Mouse (Mus musculus) embryonic facial prominence, embryonic 12.5 days (tissue): ENCODE measurements around the gene Fkrp. TPM values are rescaled to one million over a fixed set of nuclear protein-coding genes. Genes with fewer than 3 reads are reported as not detected.

Source experiments
- ATAC-seq: fragments of 200-750 bp; cut with Nextera tagmentation; 2 replicates; pipeline ENCODE4 v1.8.0; 2017; ENCODE audit not compliant: insufficient number of reproducible peaks, insufficient read depth, low FRiP score, low TSS enrichment
- H3K27ac ChIP-seq: fragments of 300-500 bp; sonication (generic); 2 replicates; pipeline ENCODE4 v1.5.1; 2016; ENCODE audit warnings: mild to moderate bottlenecking
- H3K27me3 ChIP-seq: fragments of 300-500 bp; sonication (generic); 2 replicates; pipeline ENCODE4 v1.6.1; 2016; ENCODE audit warnings: mild to moderate bottlenecking, moderate library complexity
- H3K36me3 ChIP-seq: fragments of 300-500 bp; sonication (generic); 2 replicates; pipeline ENCODE4 v1.6.1; 2016; ENCODE audit warnings: mild to moderate bottlenecking
- H3K4me1 ChIP-seq: fragments of 300-500 bp; sonication (generic); 2 replicates; pipeline ENCODE4 v1.6.1; 2016
- H3K4me2 ChIP-seq: fragments of 300-500 bp; sonication (generic); replicated peaks from 2 replicates; pipeline ENCODE4 v1.6.1; 2016; ENCODE audit warnings: mild to moderate bottlenecking, moderate library complexity
- H3K4me3 ChIP-seq: fragments of 300-500 bp; sonication (generic); 2 replicates; pipeline ENCODE4 v1.5.1; 2016; ENCODE audit warnings: mild to moderate bottlenecking
- H3K9ac ChIP-seq: fragments of 300-500 bp; sonication (generic); 2 replicates; pipeline ENCODE4 v1.6.1; 2016; ENCODE audit warnings: mild to moderate bottlenecking, moderate library complexity
- H3K9me3 ChIP-seq: fragments of 300-500 bp; sonication (generic); 2 replicates; pipeline ENCODE4 v1.6.1; 2016; ENCODE audit warnings: mild to moderate bottlenecking, moderate library complexity
- WGBS: fragments of 180-500 bp; shearing (Covaris S2); methylation state at CpG from one replicate; pipeline ENCODE4 v1.1.7; 2016; 5-methylcytosine and 5-hydroxymethylcytosine counted together
- polyA plus RNA-seq: library from polyadenylated mRNA; unstranded; fragments of >200 nt; fragmentation: Nextera tagmentation; extraction: Ambion mirVana; gene quantifications from 2 replicates; pipeline ENCODE4 v1.2.1, GENCODE M21; 2016

Gene Fkrp
- 31.4 and 33.6 TPM in 2 replicates for polyA plus RNA-seq

- peak; percentile 16; the same call in 1 of the 2 replicates for ATAC-seq
- Histone ChIP-seq H3K9ac (peak within 1 kb of the TSS; percentile 100), H3K27ac (peak within 1 kb of the TSS; percentile 99), H3K4me1 (peaks cover 55% of the 10 kb centered on the region), H3K4me3 (peak within 1 kb of the TSS; percentile 95), H3K9me3 (no peaks in the 10 kb centered on the region), H3K4me2 (peak within 1 kb of the TSS; percentile 93), H3K27me3 (peaks cover 11% of the 10 kb centered on the region), H3K36me3 (peaks cover 13% of the 10 kb centered on the region; the same call in 1 of the 2 replicates)
- under 1% methylated on average over 62 of the region's 64 CpGs for WGBS
These were observed at the start of gene Fkrp for GRCm38 (mm10) chr7:16816475-16817122. Gene Fkrp (minus strand): TSS chr7:16816732.

GRCm38 (mm10) chr7:16859902-16860651 lies 43.5 kb upstream of the Fkrp start:
- peaks cover 56% of the 10 kb centered on the region for H3K36me3 ChIP-seq
- WGBS = 30% methylated on average over 5 of the region's 5 CpGs

GRCm38 (mm10) chr7:16858336-16858735 lies 41.8 kb upstream of the Fkrp start:
- Histone ChIP-seq H3K9ac (no peak overlapping the region), H3K36me3 (peaks cover 60% of the 10 kb centered on the region), H3K9me3 (no peaks in the 10 kb centered on the region), H3K27ac (no peak overlapping the region), H3K4me2 (no peak overlapping the region), H3K4me1 (no peaks in the 10 kb centered on the region), H3K27me3 (no peaks in the 10 kb centered on the region), H3K4me3 (no peak overlapping the region)
- 23% methylated on average over 17 of the region's 17 CpGs for WGBS
- no peak for ATAC-seq

More at GRCm38 (mm10) chr7:16859902-16860651, 43.5 kb upstream of the Fkrp start:
- Histone ChIP-seq H3K4me1 (no peaks in the 10 kb centered on the region), H3K9me3 (no peaks in the 10 kb centered on the region), H3K27me3 (no peaks in the 10 kb centered on the region), H3K4me2 (no peak overlapping the region), H3K4me3 (no peak overlapping the region), H3K9ac (no peak overlapping the region), H3K27ac (no peak overlapping the region)
- ATAC-seq = no peak

- Histone ChIP-seq H3K36me3 (peaks cover 83% of the 10 kb centered on the region), H3K9me3 (no peaks in the 10 kb centered on the region), H3K4me3 (no peak overlapping the region), H3K4me2 (no peak overlapping the region), H3K9ac (no peak overlapping the region), H3K27me3 (no peaks in the 10 kb centered on the region), H3K27ac (no peak overlapping the region), H3K4me1 (no peaks in the 10 kb centered on the region)
- 78% methylated on average over 14 of the region's 14 CpGs for WGBS
- no peak for ATAC-seq
These were observed 36.8 kb upstream of the Fkrp start for GRCm38 (mm10) chr7:16853302-16853831.

GRCm38 (mm10) chr7:16851636-16852035 lies 35.1 kb upstream of the Fkrp start:
- Histone ChIP-seq H3K4me1 (no peaks in the 10 kb centered on the region), H3K36me3 (peaks cover 66% of the 10 kb centered on the region), H3K27me3 (no peaks in the 10 kb centered on the region), H3K27ac (no peak overlapping the region), H3K4me2 (no peak overlapping the region), H3K9me3 (no peaks in the 10 kb centered on the region), H3K4me3 (no peak overlapping the region), H3K9ac (no peak overlapping the region)
- no peak for ATAC-seq
- 94% methylated on average over 4 of the region's 4 CpGs for WGBS

- WGBS = 22% methylated on average over 17 of the region's 17 CpGs
- no peak for ATAC-seq
- Histone ChIP-seq H3K27me3 (no peaks in the 10 kb centered on the region), H3K4me1 (peaks cover 23% of the 10 kb centered on the region), H3K4me3 (no peak overlapping the region), H3K9ac (no peak overlapping the region), H3K36me3 (peaks cover 35% of the 10 kb centered on the region), H3K9me3 (no peaks in the 10 kb centered on the region), H3K4me2 (no peak overlapping the region), H3K27ac (no peak overlapping the region)
These were observed 32.0 kb upstream of the Fkrp start for GRCm38 (mm10) chr7:16848579-16848978.

GRCm38 (mm10) chr7:16847507-16847906 lies 31.0 kb upstream of the Fkrp start:
- ATAC-seq = no peak
- H3K36me3 ChIP-seq = peaks cover 27% of the 10 kb centered on the region
- WGBS = 85% methylated on average over 19 of the region's 19 CpGs
- H3K9me3 ChIP-seq = no peaks in the 10 kb centered on the region
- no peak overlapping the region for H3K4me3 ChIP-seq
- H3K4me1 ChIP-seq = peaks cover 23% of the 10 kb centered on the region
- H3K27ac ChIP-seq = no peak overlapping the region
- no peaks in the 10 kb centered on the region for H3K27me3 ChIP-seq
- H3K4me2 ChIP-seq = no peak overlapping the region
- H3K9ac ChIP-seq = no peak overlapping the region

- Histone ChIP-seq H3K27me3 (no peaks in the 10 kb centered on the region), H3K4me3 (no peak overlapping the region), H3K4me2 (no peak overlapping the region), H3K36me3 (peaks cover 26% of the 10 kb centered on the region), H3K9me3 (no peaks in the 10 kb centered on the region), H3K27ac (no peak overlapping the region), H3K9ac (no peak overlapping the region), H3K4me1 (peaks cover 23% of the 10 kb centered on the region)
- WGBS = 96% methylated on average over 5 of the region's 5 CpGs
- ATAC-seq = no peak
These were observed 30.2 kb upstream of the Fkrp start for GRCm38 (mm10) chr7:16846775-16847174.

GRCm38 (mm10) chr7:16845820-16846167 lies 29.3 kb upstream of the Fkrp start:
- Histone ChIP-seq H3K4me3 (peak overlapping the region; percentile 63; the same call in 1 of the 2 replicates), H3K9me3 (no peaks in the 10 kb centered on the region), H3K27ac (peak overlapping the region; percentile 57; the same call in 1 of the 2 replicates), H3K4me1 (peaks cover 23% of the 10 kb centered on the region), H3K27me3 (no peaks in the 10 kb centered on the region), H3K4me2 (peak overlapping the region; percentile 98), H3K36me3 (peaks cover 29% of the 10 kb centered on the region), H3K9ac (peak overlapping the region; percentile 30)
- 28% methylated on average over 10 of the region's 10 CpGs for WGBS
- ATAC-seq = no peak

GRCm38 (mm10) chr7:16845072-16845819 lies 28.7 kb upstream of the Fkrp start:
- no peaks in the 10 kb centered on the region for H3K9me3 ChIP-seq
- H3K4me2 ChIP-seq = peak overlapping the region; percentile 98
- WGBS = 30% methylated on average over 14 of the region's 14 CpGs
- peaks cover 29% of the 10 kb centered on the region for H3K36me3 ChIP-seq
- peaks cover 23% of the 10 kb centered on the region for H3K4me1 ChIP-seq
- ATAC-seq = no peak
- H3K4me3 ChIP-seq = peak overlapping the region; percentile 63; the same call in 1 of the 2 replicates
- peak overlapping the region; percentile 31 for H3K9ac ChIP-seq
- no peaks in the 10 kb centered on the region for H3K27me3 ChIP-seq
- peak overlapping the region; percentile 57; the same call in 1 of the 2 replicates for H3K27ac ChIP-seq

- Histone ChIP-seq H3K27me3 (no peaks in the 10 kb centered on the region), H3K4me1 (peaks cover 23% of the 10 kb centered on the region), H3K4me3 (peak overlapping the region; percentile 63; the same call in 1 of the 2 replicates), H3K4me2 (peak overlapping the region; percentile 98), H3K36me3 (peaks cover 29% of the 10 kb centered on the region), H3K9ac (peak overlapping the region; percentile 31; the same call in 1 of the 2 replicates), H3K9me3 (no peaks in the 10 kb centered on the region), H3K27ac (0 out of 2 replicates have a peak overlapping the region, but pooled peaks have one; percentile 57)
- 51% methylated on average over 3 of the region's 3 CpGs for WGBS
- no peak for ATAC-seq
These were observed 28.2 kb upstream of the Fkrp start for GRCm38 (mm10) chr7:16844696-16845071.
